Mouse (Mus musculus) monocyte, adult 2 months (primary cell): Measurements from ENCODE around the gene Grin2b.

Experiments used
- DNase-seq, 2 experiments: peaks; one replicate each; pipeline ENCODE4 v3.0.0; 2022; ENCODE audit warnings: low spot score in 2 of 2, low read depth in 1 of 2

Grin2b gene

DNA sequence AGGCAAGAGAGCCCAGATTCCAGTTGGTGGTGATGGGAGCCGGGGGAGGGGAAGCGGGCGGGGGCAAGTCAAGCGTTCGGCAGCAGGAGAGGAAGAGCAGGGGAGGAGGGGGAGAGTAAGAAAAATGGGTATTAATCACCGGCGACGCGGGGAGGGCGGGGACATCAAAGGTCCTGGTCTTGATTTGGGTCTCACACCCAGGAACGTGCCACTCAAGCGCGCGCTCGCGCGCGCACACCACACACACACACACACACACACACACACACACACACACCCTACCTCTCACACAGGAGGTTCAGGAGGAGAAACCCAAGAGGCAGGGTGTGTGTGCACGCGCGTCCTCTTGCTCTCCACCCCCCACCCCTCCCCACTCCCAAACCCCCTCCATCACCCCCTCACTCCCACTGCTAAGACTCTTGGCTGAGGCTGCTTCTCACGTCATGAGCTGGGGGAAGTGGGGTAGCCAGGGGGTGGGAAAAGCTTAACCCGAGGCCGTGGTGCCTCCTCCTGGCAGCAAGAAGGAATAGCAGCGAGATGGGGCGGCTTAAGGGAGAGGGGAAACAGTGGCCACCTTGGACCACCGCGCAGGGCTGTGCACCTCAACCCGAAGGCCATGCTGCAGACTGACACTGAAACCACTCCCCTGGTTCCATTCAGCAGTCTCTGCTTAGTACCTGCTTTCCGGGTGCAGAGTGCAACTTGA, at the start of gene Grin2b:
TSS of gene Grin2b (minus strand) at position 321 of the 706 bp plus-strand sequence.
- no peak for DNase-seq

DNA sequence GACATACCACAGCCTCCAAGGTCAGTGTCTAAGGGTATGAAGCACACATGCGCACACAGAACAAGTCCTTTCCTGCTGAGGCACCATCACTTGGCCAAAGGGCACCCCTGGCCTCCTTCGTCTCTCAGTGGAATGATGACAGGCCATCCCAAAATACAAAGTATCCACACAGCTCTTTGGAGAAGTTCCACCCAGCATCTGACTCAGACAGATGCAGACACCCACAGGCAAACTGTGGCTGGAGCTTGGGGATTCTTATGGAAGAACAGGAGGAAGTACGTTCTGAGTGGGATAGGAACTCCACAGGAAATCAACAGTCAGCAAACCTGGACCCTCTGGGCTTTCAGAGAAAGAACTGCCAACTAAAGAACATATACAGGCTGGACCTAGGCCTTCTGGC, 48.6 kb upstream of the Grin2b start:
- no peak for DNase-seq

DNA sequence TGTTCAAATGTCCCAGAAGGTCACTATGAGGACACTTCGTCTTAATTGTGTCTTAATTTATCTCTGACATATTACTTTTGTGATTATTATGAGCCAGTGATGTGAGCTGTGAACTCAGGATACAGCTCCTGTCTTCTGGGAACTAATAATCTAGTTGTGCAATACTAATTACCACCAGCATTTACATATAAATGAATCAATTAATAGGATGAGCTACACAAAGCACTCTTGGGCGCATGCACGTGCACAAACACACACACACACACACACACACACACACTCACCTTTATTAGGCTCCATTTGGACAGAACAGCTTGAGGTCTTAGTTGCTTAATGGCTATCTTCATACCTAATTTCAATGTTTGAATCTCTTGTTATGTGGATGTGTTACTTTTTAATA, 37.1 kb upstream of the Grin2b start:
- DNase-seq: no peak

DNA sequence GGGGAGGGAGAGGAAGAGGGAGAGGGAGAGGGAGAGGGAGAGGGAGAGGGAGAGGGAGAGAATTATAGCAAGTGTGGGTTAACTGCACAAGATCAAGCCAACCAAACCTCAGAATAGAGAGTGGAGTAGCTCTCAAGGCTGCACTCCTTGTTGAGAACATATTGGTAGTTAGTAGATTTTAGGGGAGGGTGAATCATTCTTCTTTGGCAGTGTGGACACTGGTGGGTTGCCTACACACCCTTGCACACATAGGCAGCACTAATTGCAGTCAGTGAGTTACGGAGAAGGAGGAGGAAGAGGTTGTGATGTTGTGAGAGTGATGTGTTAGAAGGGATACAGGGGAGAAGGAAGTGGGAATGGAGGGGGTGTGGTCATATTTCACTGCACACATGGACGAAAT, 26.5 kb upstream of the Grin2b start:
- no peak for DNase-seq

DNA sequence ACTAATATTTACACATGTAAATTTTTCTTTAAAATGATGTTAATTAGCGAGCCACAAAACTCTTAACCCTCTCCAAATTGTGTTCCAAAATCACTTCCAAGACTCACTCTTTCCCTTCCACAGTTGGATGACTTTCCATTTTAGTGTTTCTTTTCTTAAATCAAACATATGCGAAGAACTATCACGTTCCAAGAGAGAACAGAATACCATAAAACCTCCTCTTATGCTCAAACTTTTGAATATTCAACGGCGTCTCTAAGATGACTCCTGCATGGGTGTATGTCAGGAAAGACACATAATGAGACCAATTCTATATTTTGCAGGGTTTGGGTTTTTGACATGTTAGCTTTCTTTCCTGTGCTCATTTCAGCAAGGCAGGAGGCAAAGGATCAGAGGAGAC, 21.3 kb upstream of the Grin2b start:
- DNase-seq: no peak

DNA sequence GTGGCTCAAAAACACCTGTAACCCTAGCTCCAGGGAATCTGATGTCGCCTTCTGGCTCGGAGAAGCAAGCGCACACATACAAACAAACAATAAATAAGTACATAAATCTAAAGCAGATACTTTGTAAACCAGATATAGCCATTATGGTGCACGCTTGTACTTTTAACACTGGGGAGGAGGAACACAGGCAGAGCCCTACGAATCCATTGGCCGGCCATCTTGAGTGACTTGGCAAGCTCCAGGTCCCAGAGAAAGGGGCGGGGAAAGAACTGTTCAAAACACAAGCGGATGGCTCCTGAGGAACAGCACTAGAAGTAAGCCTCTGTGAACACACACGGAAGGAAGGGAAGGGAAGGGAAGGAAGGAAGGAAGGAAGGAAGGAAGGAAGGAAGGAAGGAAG, 4.8 kb upstream of the Grin2b start:
- DNase-seq: no peak

DNA sequence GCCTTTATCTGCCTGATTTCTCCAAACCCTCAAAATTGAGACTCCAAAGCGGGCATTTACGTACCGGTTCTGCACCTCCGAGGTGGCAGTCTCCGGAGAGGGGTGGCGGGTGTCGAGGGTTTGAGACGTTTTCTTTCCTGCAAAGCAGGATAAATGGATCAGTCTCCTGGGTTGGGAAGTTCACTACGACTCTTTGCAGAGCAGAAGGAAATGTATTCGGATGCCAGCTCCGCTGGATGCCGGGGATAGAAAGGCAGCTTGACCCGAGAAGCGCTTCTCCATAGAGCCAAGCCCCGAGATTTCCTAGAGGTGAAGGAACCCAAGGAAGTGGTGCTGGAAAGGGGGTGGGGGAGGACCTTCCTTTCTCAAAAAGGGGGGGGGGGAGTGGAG, 515 bp downstream of the Grin2b start:
- no peak for DNase-seq

DNA sequence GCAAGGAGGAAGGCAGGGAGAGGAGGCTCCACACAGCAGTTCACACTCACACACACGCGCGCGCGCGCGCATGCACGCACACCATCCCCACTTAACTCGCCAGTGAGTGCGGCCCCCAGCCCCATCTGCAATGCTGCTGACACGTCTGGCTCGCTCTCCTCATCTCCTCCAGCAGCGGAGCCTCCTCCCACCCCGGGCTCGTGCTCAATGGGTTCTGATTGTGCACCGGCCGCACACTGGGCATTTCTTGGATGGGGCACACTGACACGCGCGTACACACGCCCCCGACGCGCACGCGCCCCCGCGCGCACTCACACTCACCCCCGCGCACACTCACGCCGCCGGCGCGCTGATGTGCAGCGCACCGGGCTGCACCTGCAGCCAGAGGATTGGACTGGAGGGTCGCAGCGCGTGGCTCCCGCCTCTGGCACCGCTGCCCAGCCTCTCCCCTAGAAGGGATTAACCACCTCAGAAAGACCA, 1.1 kb downstream of the Grin2b start:
- no peak for DNase-seq

DNA sequence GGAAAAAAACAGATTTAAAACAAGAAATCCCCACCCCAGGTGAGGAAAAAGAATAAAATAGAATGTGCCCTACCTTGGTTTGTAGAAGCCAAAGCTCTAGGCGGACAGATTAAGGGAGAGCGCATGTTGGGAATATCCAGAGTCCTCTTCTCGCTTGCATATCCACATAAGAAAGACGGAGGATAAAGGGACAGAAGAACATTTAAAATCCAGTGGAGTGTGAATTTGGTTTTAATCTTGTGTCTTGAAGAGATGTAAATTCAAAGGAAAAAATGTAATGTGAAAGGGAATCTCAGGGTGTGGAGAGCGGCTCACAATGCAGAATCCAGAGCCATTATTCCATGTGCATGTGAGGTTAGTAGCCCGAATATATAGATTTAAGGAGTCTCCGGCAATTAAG, 2.0 kb downstream of the Grin2b start:
- DNase-seq: no peak

DNA sequence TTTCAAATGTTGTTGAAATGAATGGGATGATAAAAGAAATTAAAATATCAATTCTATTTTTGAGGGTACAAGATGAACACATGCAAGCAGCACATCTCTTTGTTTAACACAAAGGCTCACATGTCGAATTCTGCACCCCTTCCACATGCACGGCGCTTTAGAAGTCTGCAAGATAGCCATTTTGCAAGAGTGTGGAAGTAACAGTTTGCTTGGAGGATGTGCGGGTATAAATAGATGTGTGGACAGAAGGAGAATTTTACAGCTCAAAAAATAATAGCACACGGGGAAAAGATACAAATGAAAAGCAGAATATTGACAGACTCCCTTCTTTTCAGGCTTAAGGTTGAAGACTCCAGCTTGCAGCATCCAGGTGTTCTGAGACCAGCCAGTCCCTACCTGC, 2.9 kb downstream of the Grin2b start:
- DNase-seq: no peak

DNA sequence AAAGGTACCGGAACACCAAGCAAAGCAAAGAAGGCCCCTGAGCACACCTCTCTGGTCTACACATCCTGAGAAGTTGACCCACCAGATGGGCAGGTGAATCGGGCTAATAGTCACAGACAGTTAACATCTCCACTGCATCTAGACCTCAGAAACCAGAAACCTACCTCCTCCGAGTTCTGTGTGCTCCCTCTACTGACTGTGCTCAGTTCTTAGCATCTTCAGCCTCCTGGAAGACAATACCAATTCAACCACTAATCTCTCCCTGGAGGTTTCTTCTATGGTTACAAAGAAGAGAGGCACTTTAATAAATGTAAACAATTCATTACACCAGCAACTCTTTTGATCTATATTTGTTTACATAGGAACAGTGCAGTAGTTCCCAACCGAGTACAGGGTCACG, 6.0 kb downstream of the Grin2b start:
- no peak for DNase-seq

DNA sequence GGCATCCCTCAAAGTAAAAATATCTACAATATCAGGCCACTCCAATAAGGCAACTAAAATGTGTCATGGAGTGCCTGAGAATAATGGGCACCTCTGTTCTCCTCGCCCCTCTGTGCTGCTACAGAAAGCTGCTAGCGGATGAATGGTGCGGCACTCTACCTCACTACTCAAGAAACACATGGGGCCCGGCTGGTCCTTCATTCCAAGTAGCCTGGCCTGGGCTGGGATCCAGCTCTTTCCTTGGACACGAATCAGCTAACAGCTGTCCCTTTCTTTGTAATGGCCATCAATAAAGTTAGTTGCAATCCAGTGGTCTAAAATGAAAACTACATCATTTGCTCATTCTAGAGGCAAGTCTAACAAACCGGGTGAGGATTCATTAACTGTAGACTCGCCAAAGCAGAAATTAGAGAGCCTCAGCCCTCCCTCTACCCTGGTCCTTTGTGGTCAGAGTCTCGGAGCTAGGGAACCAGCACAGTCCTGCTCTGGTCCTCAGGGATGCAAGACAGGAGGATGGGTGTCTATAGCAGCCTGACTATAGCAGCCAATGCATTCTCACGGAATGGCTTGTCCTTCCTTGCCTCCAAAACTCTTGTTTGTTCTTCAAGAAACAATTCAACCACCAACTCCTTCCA, 7.8 kb downstream of the Grin2b start:
- DNase-seq: no peak

DNA sequence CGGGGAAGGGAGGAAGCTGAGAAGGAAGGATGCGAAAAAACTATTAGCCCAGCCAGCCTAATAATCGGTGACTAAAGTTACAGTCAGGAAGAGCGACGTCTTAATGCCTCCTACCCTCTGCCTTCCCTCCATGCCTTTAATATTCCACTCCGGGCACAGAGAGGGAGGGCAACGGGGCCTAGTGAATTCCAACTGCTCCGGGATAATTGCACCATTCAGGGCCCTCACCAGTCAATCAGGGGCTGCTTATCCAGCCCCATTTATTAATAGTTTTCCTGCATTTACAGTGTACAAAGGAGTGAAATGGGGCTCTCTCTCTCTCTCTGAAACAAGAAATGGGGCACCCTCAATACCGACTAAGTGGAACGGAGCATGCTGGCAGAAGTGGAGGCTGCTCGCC, 11.2 kb downstream of the Grin2b start:
- no peak for DNase-seq

DNA sequence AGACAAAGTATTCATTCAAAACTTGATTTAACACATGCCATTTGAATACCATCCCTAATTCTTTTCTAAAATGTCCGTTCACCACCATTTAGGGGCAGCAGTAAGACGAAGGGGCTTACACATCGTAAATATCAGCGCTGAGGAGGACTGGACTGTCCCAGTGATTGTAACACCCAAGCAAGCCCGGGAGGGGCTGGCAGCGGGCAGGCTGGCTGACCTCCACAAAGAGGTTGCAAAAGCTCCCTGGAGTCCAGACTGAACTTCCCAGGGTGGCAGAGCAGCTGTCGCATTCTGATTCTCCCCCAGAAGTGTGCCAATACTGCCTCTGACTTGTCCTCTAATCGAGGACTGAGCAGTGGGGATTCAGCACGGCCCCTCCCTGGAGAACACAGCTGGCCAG, 19.9 kb downstream of the Grin2b start:
- DNase-seq: no peak

DNA sequence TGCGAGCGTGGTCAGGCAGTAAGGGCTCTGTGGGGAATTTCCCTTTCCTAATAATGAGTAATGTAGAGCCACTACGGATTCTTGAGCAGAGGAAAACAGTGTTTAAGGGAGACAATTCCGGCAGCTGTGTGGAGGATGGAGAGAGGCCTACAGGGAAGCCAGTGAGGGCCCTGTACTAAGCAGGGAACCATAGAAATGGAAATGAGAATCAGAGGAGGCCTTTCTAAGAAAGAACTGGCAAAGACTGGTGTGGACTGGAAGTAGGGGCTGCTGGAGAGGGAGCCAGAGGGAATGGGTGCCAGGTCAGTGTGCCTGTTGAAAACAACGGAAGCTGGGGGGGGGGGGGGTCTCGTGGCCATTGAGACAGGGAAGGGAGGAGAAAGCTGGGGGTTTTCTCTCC, 23.2 kb downstream of the Grin2b start:
- no peak for DNase-seq

DNA sequence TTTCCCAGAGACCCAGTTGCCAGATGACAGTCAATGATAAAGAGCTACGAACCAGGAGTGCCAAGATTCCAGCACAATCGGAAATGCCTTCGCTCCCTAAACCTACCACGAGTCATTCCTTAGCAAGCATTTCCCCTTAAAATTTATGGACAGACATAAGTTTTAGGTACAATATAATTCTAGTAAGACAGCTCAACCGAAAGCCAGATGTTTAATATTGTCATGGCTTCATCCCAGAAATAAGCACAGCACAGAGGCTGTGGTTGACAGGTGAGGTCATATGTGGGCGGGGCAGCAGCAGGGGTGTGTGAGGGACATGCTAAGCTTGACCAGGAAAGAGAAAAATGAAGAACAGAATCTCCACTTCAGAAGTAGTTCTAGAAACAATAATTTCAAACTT, 33.3 kb downstream of the Grin2b start:
- no peak for DNase-seq

DNA sequence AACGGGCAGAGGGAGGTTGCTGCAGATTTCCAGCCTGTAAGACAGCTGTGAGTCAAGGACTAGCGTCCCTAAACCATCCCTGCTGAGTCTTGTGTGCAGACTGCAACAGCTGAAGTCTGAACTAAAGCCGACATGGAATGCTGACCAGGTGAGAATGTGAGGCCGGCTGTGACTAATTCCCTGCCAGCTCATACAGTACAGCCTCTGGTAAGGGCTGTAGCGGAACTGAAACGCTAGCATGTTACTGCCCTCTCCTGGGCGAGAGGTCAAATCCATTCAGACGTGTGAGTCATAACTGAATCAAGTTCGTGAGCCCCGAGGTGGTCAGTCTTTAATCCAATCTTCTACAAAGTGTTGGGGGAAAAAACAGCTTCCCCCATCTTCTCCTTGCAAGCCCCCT, 42.9 kb downstream of the Grin2b start:
- no peak for DNase-seq

DNA sequence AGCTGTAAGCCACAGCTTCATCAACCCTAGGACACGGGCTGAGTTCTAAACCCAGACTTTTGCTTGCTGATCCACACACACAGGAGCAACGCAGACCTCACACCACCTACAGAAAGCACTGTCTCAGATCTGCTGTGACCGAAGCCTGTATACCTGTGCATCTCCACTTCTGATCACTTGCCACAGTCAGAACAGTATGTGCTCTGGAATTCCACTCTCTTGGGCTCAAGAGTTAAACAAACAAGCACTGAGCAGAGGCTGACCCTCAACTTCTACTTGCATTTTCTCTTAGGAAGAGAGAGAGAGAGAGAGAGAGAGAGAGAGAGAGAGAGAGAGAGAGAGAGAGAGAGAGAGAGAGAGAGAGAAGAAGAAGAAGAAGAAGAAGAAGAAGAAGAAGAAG, 50.7 kb downstream of the Grin2b start:
- no peak for DNase-seq

DNA sequence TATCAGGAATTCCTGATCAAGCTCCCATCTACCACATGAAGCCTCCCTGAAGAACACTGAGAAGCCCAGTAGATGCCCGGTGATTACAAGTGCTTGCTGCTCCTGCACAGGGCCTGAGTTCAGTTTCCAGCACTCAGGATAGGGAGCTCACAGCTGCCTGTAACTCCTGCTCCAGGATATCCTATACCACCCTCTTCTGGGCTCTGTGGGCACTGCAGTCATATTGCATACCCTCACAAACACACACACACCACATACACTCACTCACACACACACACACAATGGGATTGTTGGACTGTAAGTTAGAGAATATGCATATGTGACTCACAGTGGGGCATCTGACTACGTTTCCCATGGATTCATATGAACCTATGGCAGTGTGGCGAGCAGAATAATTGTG, 55.9 kb downstream of the Grin2b start:
- no peak for DNase-seq

DNA sequence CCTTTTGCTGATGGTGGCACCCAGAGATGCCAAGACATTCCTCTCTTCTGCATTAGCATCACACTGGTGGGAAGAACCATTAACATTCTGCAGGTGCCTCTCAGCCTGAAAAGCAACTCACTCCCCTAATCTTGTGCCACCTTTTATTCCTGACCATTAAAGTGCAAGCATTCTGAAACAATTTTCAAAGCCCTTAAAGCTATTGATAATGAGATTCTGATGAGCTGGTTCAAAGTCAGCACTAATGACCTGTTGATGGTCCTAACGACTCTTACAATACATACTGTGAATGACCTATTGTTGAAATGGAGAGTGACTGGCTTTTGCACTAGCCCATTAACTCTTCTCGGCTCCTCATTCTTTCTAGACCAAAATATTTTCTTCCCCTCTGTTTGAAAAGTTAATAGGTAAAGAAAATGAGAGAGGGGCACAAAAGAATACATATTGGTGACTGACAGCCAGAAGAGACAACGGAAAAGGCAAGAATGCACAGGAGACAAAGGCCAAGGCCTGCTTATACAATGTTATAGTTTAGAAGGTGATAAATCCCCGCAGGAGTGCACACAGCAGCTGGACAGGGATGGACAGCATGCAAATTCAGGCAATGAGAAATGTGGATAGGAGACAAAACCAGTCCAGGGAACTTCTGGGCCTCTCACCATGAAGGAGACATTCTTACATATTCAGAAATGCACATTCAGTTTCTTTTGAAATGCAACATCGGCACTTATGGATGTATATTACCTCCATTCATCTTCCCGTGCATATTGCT, 59.5 kb downstream of the Grin2b start:
- DNase-seq: no peak

DNA sequence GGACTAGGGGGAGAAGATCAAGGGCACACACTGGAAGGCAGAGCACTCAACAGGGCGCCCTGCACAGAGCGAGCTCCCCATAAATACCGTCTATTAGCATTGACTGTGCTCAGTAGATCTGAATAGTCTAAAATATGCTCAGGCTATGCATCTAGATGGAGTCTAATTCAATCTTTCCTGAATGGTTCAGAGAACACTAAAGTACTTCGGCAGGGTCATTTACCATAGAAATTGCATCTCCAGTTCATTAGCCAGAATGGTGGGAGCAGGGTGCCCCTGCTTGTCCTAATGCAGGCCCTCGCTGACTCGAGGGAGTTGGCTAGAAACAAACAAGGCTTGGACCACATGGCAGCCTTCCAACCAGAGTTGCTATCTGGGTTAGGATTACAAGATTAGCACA, 64.1 kb downstream of the Grin2b start:
- no peak for DNase-seq

DNA sequence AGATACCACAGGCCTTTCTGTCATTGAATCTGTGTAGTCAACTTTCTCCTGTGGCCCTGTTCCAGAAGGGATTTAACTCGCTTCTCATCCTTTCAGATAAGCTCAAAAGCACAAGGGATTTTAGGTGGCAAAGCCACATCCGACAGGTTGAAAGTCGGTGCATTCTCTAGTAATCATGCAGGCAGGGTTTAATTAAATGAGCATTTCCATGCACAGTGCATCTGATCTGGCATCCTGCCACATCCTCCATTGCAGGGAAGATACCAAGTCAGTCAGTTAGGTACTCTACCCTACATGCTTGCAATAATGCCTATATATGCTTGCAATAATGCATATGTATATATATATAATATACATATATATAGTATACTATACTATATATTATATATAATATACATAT, 64.8 kb downstream of the Grin2b start:
- no peak for DNase-seq
